Mouse (Mus musculus): ENCODE measurements around the gene Neurod2.

DNA sequence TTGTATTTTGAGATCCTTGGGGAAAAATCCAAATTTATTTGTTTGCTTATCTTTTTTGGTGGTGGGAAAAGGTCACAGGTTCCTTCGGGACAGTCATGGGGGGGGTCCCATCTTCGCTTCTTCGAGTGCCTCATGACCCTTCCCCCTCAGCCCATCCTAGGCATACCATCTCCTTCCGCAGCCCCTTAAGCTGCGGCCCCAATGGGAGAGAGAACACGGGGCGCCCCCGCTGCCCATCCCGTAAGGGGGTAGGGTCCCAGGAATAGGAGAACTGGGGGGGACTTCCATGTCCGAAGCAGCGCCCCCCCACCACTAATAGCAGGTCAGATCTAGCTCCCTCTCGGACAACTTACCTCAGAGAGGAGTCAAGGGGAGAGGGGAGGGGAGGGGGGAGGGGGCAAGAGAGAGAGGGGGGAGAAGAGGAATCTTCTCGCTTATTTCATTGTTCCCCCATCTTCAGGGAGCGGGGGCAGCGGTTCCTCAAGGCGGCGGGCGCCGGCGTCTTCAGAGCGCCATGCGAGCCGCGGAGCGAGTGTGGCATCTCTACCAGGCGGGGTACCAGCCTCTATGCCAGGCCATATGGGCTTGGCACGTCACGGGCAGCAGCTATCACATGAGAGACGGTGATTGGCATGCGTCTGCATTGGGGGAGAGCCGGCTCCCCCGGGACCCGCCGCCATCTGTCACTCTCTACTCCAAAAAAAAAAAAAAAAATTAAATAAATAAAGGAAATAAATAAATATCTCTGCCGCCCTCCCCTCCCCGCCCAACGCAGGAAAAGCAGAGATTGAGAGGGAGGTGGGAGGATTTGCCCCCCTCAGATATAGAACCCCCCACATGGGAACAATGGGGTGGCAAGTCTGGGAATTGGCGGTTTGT lies at the start of gene Neurod2:
- TF ChIP-seq CTCF (IDR thresholded peaks at IDR 0.05; ENCODE audit: low read depth) = no peak
- TF ChIP-seq EP300 (IDR thresholded peaks at IDR 0.05; ENCODE audit: low read depth) = no peak

Data from liver, embryonic 14.5 days (tissue).